Mouse (Mus musculus): ENCODE measurements around the gene Fmnl2. TPM values are rescaled to one million over a fixed set of nuclear protein-coding genes. Genes with fewer than 3 reads are reported as not detected.

Fmnl2 gene
- polyA plus RNA-seq, 1 experiment, result 4.3 TPM

- no peaks in the 10 kb centered on the region for H3K4me1 ChIP-seq (ENCODE audit: control insufficient read depth, insufficient read depth, low read length)
- TF ChIP-seq CTCF (conservative IDR thresholded peaks at IDR 0.05; ENCODE audit: insufficient read depth, insufficient read length, low read depth, low read length), result no peak
- no peak for TF ChIP-seq POLR2A (IDR thresholded peaks at IDR 0.05; ENCODE audit: low read depth, low read length)
- no peaks in the 10 kb centered on the region for H3K27me3 ChIP-seq (replicated peaks; ENCODE audit: control insufficient read depth, insufficient read depth, low read length)
- no peak overlapping the region for H3K4me3 ChIP-seq (ENCODE audit: insufficient read depth, low read depth, low read length)
- 66% methylated on average over 9 of the region's 9 CpGs for WGBS
- no peak overlapping the region for H3K27ac ChIP-seq (ENCODE audit: insufficient read depth, low read depth, low read length)
- H3K36me3 ChIP-seq (ENCODE audit: control insufficient read depth, insufficient read depth, low read length), result no peaks in the 10 kb centered on the region
- DNase-seq, result peak; percentile 34
Observed at GRCm38 (mm10) chr2:53095031-53095430, 237.4 kb downstream of the Fmnl2 start.

GRCm38 (mm10) chr2:53095489-53095888, 237.8 kb downstream of the Fmnl2 start:
- H3K36me3 ChIP-seq (ENCODE audit: control insufficient read depth, insufficient read depth, low read length), result no peaks in the 10 kb centered on the region
- no peak overlapping the region for H3K27ac ChIP-seq (ENCODE audit: insufficient read depth, low read depth, low read length)
- H3K4me1 ChIP-seq (ENCODE audit: control insufficient read depth, insufficient read depth, low read length), result no peaks in the 10 kb centered on the region
- H3K27me3 ChIP-seq (replicated peaks; ENCODE audit: control insufficient read depth, insufficient read depth, low read length), result no peaks in the 10 kb centered on the region
- no peak overlapping the region for H3K4me3 ChIP-seq (ENCODE audit: insufficient read depth, low read depth, low read length)
- DNase-seq, result no peak
- 87% methylated on average over 3 of the region's 3 CpGs for WGBS
- TF ChIP-seq CTCF (conservative IDR thresholded peaks at IDR 0.05; ENCODE audit: insufficient read depth, insufficient read length, low read depth, low read length), result no peak

- Histone ChIP-seq H3K4me3 (ENCODE audit: insufficient read depth, low read depth, low read length) (no peak overlapping the region), H3K4me1 (ENCODE audit: control insufficient read depth, insufficient read depth, low read length) (no peaks in the 10 kb centered on the region), H3K27ac (ENCODE audit: insufficient read depth, low read depth, low read length) (no peak overlapping the region), H3K36me3 (ENCODE audit: control insufficient read depth, insufficient read depth, low read length) (no peaks in the 10 kb centered on the region), H3K27me3 (replicated peaks; ENCODE audit: control insufficient read depth, insufficient read depth, low read length) (no peaks in the 10 kb centered on the region)
- 36% methylated on average over 2 of the region's 2 CpGs for WGBS
- DNase-seq, result no peak
- no peak for TF ChIP-seq POLR2A (IDR thresholded peaks at IDR 0.05; ENCODE audit: low read depth, low read length)
- TF ChIP-seq CTCF (conservative IDR thresholded peaks at IDR 0.05; ENCODE audit: insufficient read depth, insufficient read length, low read depth, low read length), result no peak
Observed at GRCm38 (mm10) chr2:53100093-53100492, 242.4 kb downstream of the Fmnl2 start.

GRCm38 (mm10) chr2:53101885-53102740, 244.5 kb downstream of the Fmnl2 start:
- no peak for DNase-seq
- H3K36me3 ChIP-seq (ENCODE audit: control insufficient read depth, insufficient read depth, low read length), result no peaks in the 10 kb centered on the region
- no peaks in the 10 kb centered on the region for H3K4me1 ChIP-seq (ENCODE audit: control insufficient read depth, insufficient read depth, low read length)
- TF ChIP-seq CTCF (conservative IDR thresholded peaks at IDR 0.05; ENCODE audit: insufficient read depth, insufficient read length, low read depth, low read length) (no peak), POLR2A (IDR thresholded peaks at IDR 0.05; ENCODE audit: low read depth, low read length) (no peak)
- 70% methylated on average over 11 of the region's 11 CpGs for WGBS
- no peak overlapping the region for H3K4me3 ChIP-seq (ENCODE audit: insufficient read depth, low read depth, low read length)
- H3K27me3 ChIP-seq (replicated peaks; ENCODE audit: control insufficient read depth, insufficient read depth, low read length), result no peaks in the 10 kb centered on the region
- H3K27ac ChIP-seq (ENCODE audit: insufficient read depth, low read depth, low read length), result no peak overlapping the region

- no peak for DNase-seq
Observed at GRCm38 (mm10) chr2:53102901-53103300, 245.2 kb downstream of the Fmnl2 start.

GRCm38 (mm10) chr2:53105408-53105807, 247.7 kb downstream of the Fmnl2 start:
- DNase-seq, result no peak
- WGBS, result 93% methylated on average over 10 of the region's 10 CpGs
- no peaks in the 10 kb centered on the region for H3K4me1 ChIP-seq (ENCODE audit: control insufficient read depth, insufficient read depth, low read length)
- TF ChIP-seq CTCF (conservative IDR thresholded peaks at IDR 0.05; ENCODE audit: insufficient read depth, insufficient read length, low read depth, low read length), result no peak
- H3K27me3 ChIP-seq (replicated peaks; ENCODE audit: control insufficient read depth, insufficient read depth, low read length), result no peaks in the 10 kb centered on the region
- no peak overlapping the region for H3K27ac ChIP-seq (ENCODE audit: insufficient read depth, low read depth, low read length)
- no peak overlapping the region for H3K4me3 ChIP-seq (ENCODE audit: insufficient read depth, low read depth, low read length)
- H3K36me3 ChIP-seq (ENCODE audit: control insufficient read depth, insufficient read depth, low read length), result no peaks in the 10 kb centered on the region

More at GRCm38 (mm10) chr2:53102901-53103300, 245.2 kb downstream of the Fmnl2 start:
- H3K4me1 ChIP-seq (ENCODE audit: control insufficient read depth, insufficient read depth, low read length), result no peaks in the 10 kb centered on the region
- H3K36me3 ChIP-seq (ENCODE audit: control insufficient read depth, insufficient read depth, low read length), result no peaks in the 10 kb centered on the region
- H3K4me3 ChIP-seq (ENCODE audit: insufficient read depth, low read depth, low read length), result no peak overlapping the region
- H3K27ac ChIP-seq (ENCODE audit: insufficient read depth, low read depth, low read length), result no peak overlapping the region
- WGBS, result 94% methylated on average over 2 of the region's 2 CpGs
- no peaks in the 10 kb centered on the region for H3K27me3 ChIP-seq (replicated peaks; ENCODE audit: control insufficient read depth, insufficient read depth, low read length)
- TF ChIP-seq POLR2A (IDR thresholded peaks at IDR 0.05; ENCODE audit: low read depth, low read length) (no peak), CTCF (conservative IDR thresholded peaks at IDR 0.05; ENCODE audit: insufficient read depth, insufficient read length, low read depth, low read length) (no peak)

GRCm38 (mm10) chr2:53106056-53106455, 248.4 kb downstream of the Fmnl2 start:
- DNase-seq, result no peak
- Histone ChIP-seq H3K4me1 (ENCODE audit: control insufficient read depth, insufficient read depth, low read length) (no peaks in the 10 kb centered on the region), H3K36me3 (ENCODE audit: control insufficient read depth, insufficient read depth, low read length) (no peaks in the 10 kb centered on the region), H3K27ac (ENCODE audit: insufficient read depth, low read depth, low read length) (no peak overlapping the region), H3K4me3 (ENCODE audit: insufficient read depth, low read depth, low read length) (no peak overlapping the region), H3K27me3 (replicated peaks; ENCODE audit: control insufficient read depth, insufficient read depth, low read length) (no peaks in the 10 kb centered on the region)
- WGBS, result 83% methylated on average over 7 of the region's 7 CpGs
- TF ChIP-seq POLR2A (IDR thresholded peaks at IDR 0.05; ENCODE audit: low read depth, low read length) (no peak), CTCF (conservative IDR thresholded peaks at IDR 0.05; ENCODE audit: insufficient read depth, insufficient read length, low read depth, low read length) (no peak)

Measured in kidney, adult 2 months (tissue).